Mouse (Mus musculus): ENCODE data around the gene Tcf7.

DNA sequence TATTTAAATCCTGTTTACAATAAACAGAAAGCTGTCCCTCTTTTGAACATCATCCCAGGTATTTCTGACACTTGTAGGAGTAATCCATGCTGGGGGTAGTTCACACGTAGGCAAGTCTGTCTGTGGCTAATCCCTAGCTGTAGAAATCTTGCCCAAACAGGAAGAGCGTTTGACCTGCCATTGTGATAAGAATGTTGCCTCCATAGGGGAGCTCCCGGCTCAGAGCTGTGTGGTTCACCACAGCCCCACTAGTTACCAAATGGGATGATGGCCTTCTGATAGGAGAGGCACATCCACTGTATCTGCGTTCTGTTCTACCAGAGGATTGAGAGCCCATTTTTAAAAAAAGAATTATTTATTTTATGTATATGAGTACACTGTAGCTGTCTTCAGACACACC, 22.5 kb upstream of the Tcf7 start:
- no peak for TF ChIP-seq EP300 (IDR thresholded peaks at IDR 0.05; ENCODE audit: low read depth)
- no peak for TF ChIP-seq CTCF (IDR thresholded peaks at IDR 0.05; ENCODE audit: low read depth)

All from liver, embryonic 14.5 days (tissue).